Mouse (Mus musculus): ENCODE data around the gene Hmgcs2. TPM values are rescaled to one million over a fixed set of nuclear protein-coding genes. Genes with fewer than 3 reads are reported as not detected.

Hmgcs2 gene
- polyA plus RNA-seq, 1 experiment: not detected

- TF ChIP-seq TCF3 (IDR thresholded peaks at IDR 0.05; ENCODE audit: insufficient read length, low read depth): no peak
- H3K36me3 ChIP-seq (ENCODE audit: control insufficient read depth, insufficient read depth): no peaks in the 10 kb centered on the region
- no peaks in the 10 kb centered on the region for H3K27me3 ChIP-seq (ENCODE audit: control insufficient read depth, insufficient read depth, insufficient read length)
- no peak overlapping the region for H3K4me3 ChIP-seq
- H3K79me2 ChIP-seq (ENCODE audit: control insufficient read depth, insufficient read depth): no peaks in the 10 kb centered on the region
- H3K4me2 ChIP-seq (ENCODE audit: low read depth): no peak overlapping the region
- no peak overlapping the region for H3ac ChIP-seq (ENCODE audit: control insufficient read depth, insufficient read length)
These were observed 10.8 kb downstream of the Hmgcs2 start for GRCm38 (mm10) chr3:98291044-98291443.

GRCm38 (mm10) chr3:98295965-98296364 is 15.7 kb downstream of the Hmgcs2 start:
- TF ChIP-seq MYOG (IDR thresholded peaks at IDR 0.05; ENCODE audit: control insufficient read depth in 1 of 3, insufficient read depth in 1 of 3, insufficient read length in 2 of 3, low read depth in 2 of 3): no peak
- TF ChIP-seq TCF3 (IDR thresholded peaks at IDR 0.05; ENCODE audit: insufficient read length, low read depth): no peak
- TF ChIP-seq POLR2A (IDR thresholded peaks at IDR 0.05; ENCODE audit: insufficient read length, low read depth): no peak
- no peak for TF ChIP-seq REST (IDR thresholded peaks at IDR 0.05; ENCODE audit: insufficient read depth, insufficient read length)
- no peak for TF ChIP-seq SRF (IDR thresholded peaks at IDR 0.05; ENCODE audit: control insufficient read depth, insufficient read length, low read depth)
- no peak for TF ChIP-seq CEBPB (IDR thresholded peaks at IDR 0.05; ENCODE audit: insufficient read depth, poor library complexity, severe bottlenecking)
- TF ChIP-seq TCF12 (IDR thresholded peaks at IDR 0.05; ENCODE audit: insufficient read depth, poor library complexity, severe bottlenecking): no peak
- no peak for TF ChIP-seq POLR2AphosphoS2 (IDR thresholded peaks at IDR 0.05; ENCODE audit: insufficient read length, low read depth)
- TF ChIP-seq MAX (IDR thresholded peaks at IDR 0.05; ENCODE audit: low read depth): no peak
- TF ChIP-seq MYOD1 (IDR thresholded peaks at IDR 0.05; ENCODE audit: control insufficient read depth in 1 of 3, insufficient read length in 2 of 3, low read depth in 2 of 3): no peak
- TF ChIP-seq E2F4 (IDR thresholded peaks at IDR 0.05; ENCODE audit: insufficient read depth): no peak
- TF ChIP-seq USF1 (IDR thresholded peaks at IDR 0.05; ENCODE audit: low read depth): no peak
- Histone ChIP-seq H3K4me2 (ENCODE audit: low read depth) (no peak overlapping the region), H3ac (ENCODE audit: control insufficient read depth, insufficient read length) (no peak overlapping the region), H3K4me3 (no peak overlapping the region), H3K27me3 (ENCODE audit: control insufficient read depth, insufficient read depth, insufficient read length) (peaks cover 5% of the 10 kb centered on the region), H3K36me3 (ENCODE audit: control insufficient read depth, insufficient read depth) (no peaks in the 10 kb centered on the region), H3K79me2 (ENCODE audit: control insufficient read depth, insufficient read depth) (no peaks in the 10 kb centered on the region)

GRCm38 (mm10) chr3:98299391-98300100 is 19.3 kb downstream of the Hmgcs2 start:
- TF ChIP-seq E2F4 (IDR thresholded peaks at IDR 0.05; ENCODE audit: insufficient read depth) (no peak), TCF3 (IDR thresholded peaks at IDR 0.05; ENCODE audit: insufficient read length, low read depth) (no peak), REST (IDR thresholded peaks at IDR 0.05; ENCODE audit: insufficient read depth, insufficient read length) (no peak), SRF (IDR thresholded peaks at IDR 0.05; ENCODE audit: control insufficient read depth, insufficient read length, low read depth) (no peak), POLR2AphosphoS2 (IDR thresholded peaks at IDR 0.05; ENCODE audit: insufficient read length, low read depth) (no peak), MYOD1 (IDR thresholded peaks at IDR 0.05; ENCODE audit: control insufficient read depth in 1 of 3, insufficient read length in 2 of 3, low read depth in 2 of 3) (no peak), USF1 (IDR thresholded peaks at IDR 0.05; ENCODE audit: low read depth) (no peak), MYOG (IDR thresholded peaks at IDR 0.05; ENCODE audit: control insufficient read depth in 1 of 3, insufficient read depth in 1 of 3, insufficient read length in 2 of 3, low read depth in 2 of 3) (no peak), POLR2A (IDR thresholded peaks at IDR 0.05; ENCODE audit: insufficient read length, low read depth) (no peak), TCF12 (IDR thresholded peaks at IDR 0.05; ENCODE audit: insufficient read depth, poor library complexity, severe bottlenecking) (no peak), MAX (IDR thresholded peaks at IDR 0.05; ENCODE audit: low read depth) (no peak), CEBPB (IDR thresholded peaks at IDR 0.05; ENCODE audit: insufficient read depth, poor library complexity, severe bottlenecking) (no peak)

GRCm38 (mm10) chr3:98300266-98300665 is 20.0 kb downstream of the Hmgcs2 start:
- TF ChIP-seq POLR2AphosphoS2 (IDR thresholded peaks at IDR 0.05; ENCODE audit: insufficient read length, low read depth) (no peak), E2F4 (IDR thresholded peaks at IDR 0.05; ENCODE audit: insufficient read depth) (no peak), REST (IDR thresholded peaks at IDR 0.05; ENCODE audit: insufficient read depth, insufficient read length) (no peak), POLR2A (IDR thresholded peaks at IDR 0.05; ENCODE audit: insufficient read length, low read depth) (no peak), MYOD1 (IDR thresholded peaks at IDR 0.05; ENCODE audit: control insufficient read depth in 1 of 3, insufficient read length in 2 of 3, low read depth in 2 of 3) (no peak), MYOG (IDR thresholded peaks at IDR 0.05; ENCODE audit: control insufficient read depth in 1 of 3, insufficient read depth in 1 of 3, insufficient read length in 2 of 3, low read depth in 2 of 3) (no peak), USF1 (IDR thresholded peaks at IDR 0.05; ENCODE audit: low read depth) (no peak), TCF3 (IDR thresholded peaks at IDR 0.05; ENCODE audit: insufficient read length, low read depth) (no peak), SRF (IDR thresholded peaks at IDR 0.05; ENCODE audit: control insufficient read depth, insufficient read length, low read depth) (no peak), MAX (IDR thresholded peaks at IDR 0.05; ENCODE audit: low read depth) (no peak), CEBPB (IDR thresholded peaks at IDR 0.05; ENCODE audit: insufficient read depth, poor library complexity, severe bottlenecking) (no peak)
- H3K4me3 ChIP-seq: no peak overlapping the region
- peaks cover 5% of the 10 kb centered on the region for H3K27me3 ChIP-seq (ENCODE audit: control insufficient read depth, insufficient read depth, insufficient read length)
- no peaks in the 10 kb centered on the region for H3K36me3 ChIP-seq (ENCODE audit: control insufficient read depth, insufficient read depth)
- H3K4me2 ChIP-seq (ENCODE audit: low read depth): no peak overlapping the region
- H3ac ChIP-seq (ENCODE audit: control insufficient read depth, insufficient read length): no peak overlapping the region
- H3K79me2 ChIP-seq (ENCODE audit: control insufficient read depth, insufficient read depth): no peaks in the 10 kb centered on the region

More at GRCm38 (mm10) chr3:98299391-98300100, 19.3 kb downstream of the Hmgcs2 start:
- Histone ChIP-seq H3K79me2 (ENCODE audit: control insufficient read depth, insufficient read depth) (no peaks in the 10 kb centered on the region), H3K36me3 (ENCODE audit: control insufficient read depth, insufficient read depth) (no peaks in the 10 kb centered on the region), H3K4me2 (ENCODE audit: low read depth) (no peak overlapping the region), H3K27me3 (ENCODE audit: control insufficient read depth, insufficient read depth, insufficient read length) (peaks cover 5% of the 10 kb centered on the region), H3K4me3 (no peak overlapping the region), H3ac (ENCODE audit: control insufficient read depth, insufficient read length) (no peak overlapping the region)

GRCm38 (mm10) chr3:98301761-98302160 is 21.5 kb downstream of the Hmgcs2 start:
- peaks cover 4% of the 10 kb centered on the region for H3K27me3 ChIP-seq (ENCODE audit: control insufficient read depth, insufficient read depth, insufficient read length)
- H3ac ChIP-seq (ENCODE audit: control insufficient read depth, insufficient read length): no peak overlapping the region
- no peaks in the 10 kb centered on the region for H3K79me2 ChIP-seq (ENCODE audit: control insufficient read depth, insufficient read depth)
- H3K4me3 ChIP-seq: no peak overlapping the region
- H3K4me2 ChIP-seq (ENCODE audit: low read depth): no peak overlapping the region
- no peaks in the 10 kb centered on the region for H3K36me3 ChIP-seq (ENCODE audit: control insufficient read depth, insufficient read depth)
- no peak for TF ChIP-seq E2F4 (IDR thresholded peaks at IDR 0.05; ENCODE audit: insufficient read depth)
- TF ChIP-seq MAX (IDR thresholded peaks at IDR 0.05; ENCODE audit: low read depth): no peak
- no peak for TF ChIP-seq POLR2A (IDR thresholded peaks at IDR 0.05; ENCODE audit: insufficient read length, low read depth)
- TF ChIP-seq TCF12 (IDR thresholded peaks at IDR 0.05; ENCODE audit: insufficient read depth, poor library complexity, severe bottlenecking): no peak
- TF ChIP-seq POLR2AphosphoS2 (IDR thresholded peaks at IDR 0.05; ENCODE audit: insufficient read length, low read depth): no peak
- no peak for TF ChIP-seq REST (IDR thresholded peaks at IDR 0.05; ENCODE audit: insufficient read depth, insufficient read length)
- no peak for TF ChIP-seq SRF (IDR thresholded peaks at IDR 0.05; ENCODE audit: control insufficient read depth, insufficient read length, low read depth)
- no peak for TF ChIP-seq USF1 (IDR thresholded peaks at IDR 0.05; ENCODE audit: low read depth)
- TF ChIP-seq TCF3 (IDR thresholded peaks at IDR 0.05; ENCODE audit: insufficient read length, low read depth): no peak
- TF ChIP-seq CEBPB (IDR thresholded peaks at IDR 0.05; ENCODE audit: insufficient read depth, poor library complexity, severe bottlenecking): no peak
- TF ChIP-seq MYOD1 (IDR thresholded peaks at IDR 0.05; ENCODE audit: control insufficient read depth in 1 of 3, insufficient read length in 2 of 3, low read depth in 2 of 3): no peak
- no peak for TF ChIP-seq MYOG (IDR thresholded peaks at IDR 0.05; ENCODE audit: control insufficient read depth in 1 of 3, insufficient read depth in 1 of 3, insufficient read length in 2 of 3, low read depth in 2 of 3)

Measured in myocyte (in vitro differentiated cells).